Mouse (Mus musculus): ENCODE data around the gene Abhd15.

- no peak for TF ChIP-seq CTCF (IDR thresholded peaks at IDR 0.05)
- no peak for TF ChIP-seq EP300 (IDR thresholded peaks at IDR 0.05)
Measured at GRCm38 (mm10) chr11:77506941-77507340, 8.0 kb upstream of the Abhd15 start.
